Mouse (Mus musculus) heart, adult 8-10 months (tissue): ENCODE measurements at regions not wholly inside any gene's neighbourhood (a gene's known extent, or its start where the extent isn't known, plus 50 kb on each side); places are given as distances from the start of the nearest gene placed in this dataset.
"Not testable (repeated sequence)": the region's sequence is repeated elsewhere in the genome, so short reads cannot be mapped to it uniquely, and the experiment has no call there.

Experiments used
- DNase-seq: peaks from one replicate; pipeline ENCODE4 v3.0.0; 2022; ENCODE audit warnings: low spot score

GRCm38 (mm10) chr9:15420677-15421076 lies 63.1 kb upstream of the Cep295 start:
- DNase-seq = no peak

GRCm38 (mm10) chr9:15421864-15422263 lies 64.3 kb upstream of the Cep295 start:
- DNase-seq = no peak

GRCm38 (mm10) chr9:15434279-15434678 lies 59.0 kb upstream of the Smco4 start:
- not testable (repeated sequence) for DNase-seq

- peak; percentile 1 for DNase-seq
Observed at GRCm38 (mm10) chr9:15439319-15439980, 53.8 kb upstream of the Smco4 start.

- no peak for DNase-seq
Observed at GRCm38 (mm10) chr9:15442131-15442530, 51.1 kb upstream of the Smco4 start.
